Mouse (Mus musculus): ENCODE measurements at regions not wholly inside any gene's neighbourhood (a gene's known extent, or its start where the extent isn't known, plus 50 kb on each side); places are given as distances from the start of the nearest gene placed in this dataset.

DNA sequence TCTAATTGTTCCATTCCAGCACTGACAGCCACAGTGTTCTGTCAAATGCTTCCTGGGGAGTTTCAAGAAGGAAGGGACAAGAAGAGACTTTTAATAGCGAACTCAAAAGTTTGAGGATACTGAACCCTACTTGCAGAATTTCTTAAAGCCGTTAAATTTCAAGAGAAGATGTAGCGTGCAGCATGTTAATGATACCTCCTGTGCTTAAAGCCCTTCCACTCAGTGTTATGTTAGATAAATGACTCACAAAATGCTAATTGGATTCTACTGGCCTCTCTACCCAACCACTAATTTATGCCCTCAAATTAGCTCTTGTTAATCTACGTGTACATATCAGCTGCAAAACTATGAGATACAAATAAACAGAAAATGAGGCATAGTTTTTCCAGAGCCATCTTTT is 541.8 kb upstream of the Cdh20 start:
- no peak for DNase-seq

DNA sequence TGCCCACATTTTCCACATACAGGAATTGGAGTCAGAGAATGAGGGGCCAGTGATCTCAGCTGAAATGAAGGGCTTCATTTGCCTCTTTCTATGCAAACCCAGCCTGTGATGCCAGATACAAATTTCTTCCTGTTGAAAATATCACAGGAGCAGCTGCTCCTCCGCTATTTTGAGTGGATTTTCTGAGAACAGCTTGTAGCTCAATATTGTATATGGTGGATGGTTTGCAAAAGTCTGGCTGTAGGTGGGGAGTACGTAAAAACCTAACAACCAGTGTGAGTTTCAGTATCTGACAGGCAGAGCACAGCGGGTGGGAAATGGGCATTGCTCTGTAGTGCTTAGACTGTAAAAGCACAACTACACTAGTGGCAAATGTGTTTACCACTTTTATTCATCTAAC is 541.4 kb upstream of the Cdh20 start:
- DNase-seq, result no peak

DNA sequence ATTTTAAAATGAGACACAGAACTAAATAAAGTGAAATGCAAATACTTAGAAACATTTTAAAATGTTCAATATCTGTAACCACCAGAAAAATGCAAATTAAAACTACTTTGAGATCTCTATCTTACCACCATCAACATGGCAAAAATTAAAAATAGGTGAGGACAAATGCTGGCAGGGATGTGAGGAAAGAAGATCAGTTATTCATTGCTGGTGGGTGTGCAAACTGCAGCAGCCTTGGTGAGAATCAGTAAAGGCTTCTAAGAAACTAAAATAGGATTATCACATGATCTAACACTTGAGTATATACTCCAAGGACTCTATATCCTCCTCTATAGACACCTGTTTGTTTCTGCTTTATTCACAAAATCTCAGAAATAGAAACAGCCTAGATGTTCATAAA is 526.7 kb upstream of the Cdh20 start:
- DNase-seq, result no peak

DNA sequence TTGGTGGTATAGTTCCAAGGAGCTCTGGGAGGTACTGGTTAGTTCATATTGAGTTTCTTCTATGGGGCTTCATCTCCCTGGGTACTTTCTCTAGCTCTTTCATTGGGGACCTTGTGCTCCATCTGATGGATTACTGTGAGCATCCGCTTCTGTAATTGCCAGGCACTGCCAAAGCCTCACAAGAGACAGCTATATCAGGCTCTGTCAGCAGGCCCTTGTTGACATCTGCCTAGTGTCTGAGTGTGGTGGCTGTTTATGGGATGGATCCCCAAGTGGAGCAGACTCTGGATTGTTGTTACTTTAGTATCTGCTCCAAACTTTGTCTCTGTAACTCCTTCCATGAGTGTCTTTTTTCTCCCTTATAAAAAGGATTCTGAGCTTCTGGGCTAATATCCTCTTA is 502.6 kb upstream of the Cdh20 start:
- DNase-seq, result no peak

DNA sequence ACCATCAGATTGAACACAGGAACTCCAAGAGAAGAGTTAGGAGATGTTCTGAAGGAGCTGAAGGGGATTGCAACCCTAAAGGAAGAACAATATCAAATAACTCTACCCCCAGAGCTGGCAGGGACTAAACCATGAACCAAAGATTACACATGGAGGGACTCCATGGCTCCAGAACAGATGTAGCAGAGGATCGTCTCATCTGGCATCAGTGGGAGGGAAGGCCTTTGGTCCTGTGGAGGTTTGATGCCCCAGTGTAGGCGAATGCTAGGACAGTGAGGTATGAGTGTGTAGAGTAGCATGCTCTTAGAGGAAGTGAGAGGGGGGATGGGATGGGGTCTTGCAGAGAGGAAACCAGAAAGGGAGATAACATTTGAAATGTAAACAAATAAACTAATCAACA is 460.4 kb upstream of the Cdh20 start:
- no peak for DNase-seq

DNA sequence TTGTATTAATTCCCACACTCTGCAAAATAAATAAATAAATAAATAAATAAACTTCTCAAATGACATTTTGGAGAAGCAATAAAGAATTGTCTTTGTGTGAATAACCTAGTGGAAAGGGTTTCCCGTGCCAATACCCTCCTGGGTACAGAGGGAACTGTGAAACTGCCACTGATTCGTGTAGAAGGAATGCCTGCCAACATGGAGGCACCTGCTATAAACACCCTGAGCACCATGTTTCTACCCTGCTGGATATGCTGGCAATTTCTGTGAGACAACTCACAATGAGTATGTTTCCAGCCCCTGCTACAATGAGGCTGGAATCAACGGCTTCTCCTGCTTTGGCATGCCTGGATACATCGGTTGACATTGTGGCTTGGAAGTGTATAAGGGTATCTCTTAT is 456.7 kb upstream of the Cdh20 start:
- peak; percentile 16 to 54 for DNase-seq

DNA sequence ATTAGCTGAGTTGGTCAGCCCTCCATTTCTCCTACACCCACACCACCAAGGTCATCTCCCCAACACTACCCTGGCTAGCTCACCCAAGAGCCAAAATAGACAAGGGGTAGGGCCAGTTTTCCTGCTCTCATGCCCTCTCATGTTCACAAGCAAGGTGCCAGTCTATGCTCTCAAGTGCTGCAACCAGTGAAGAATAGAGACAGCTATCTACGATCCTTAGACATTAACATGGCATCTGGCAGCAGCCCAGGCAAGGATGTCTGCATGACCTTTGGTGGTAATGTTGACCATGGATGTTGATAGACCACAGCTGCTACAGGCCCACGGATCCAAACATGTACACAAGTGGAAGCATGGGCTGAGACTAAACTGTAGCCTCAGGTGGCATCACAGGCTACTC is 453.3 kb upstream of the Cdh20 start:
- DNase-seq, result no peak

DNA sequence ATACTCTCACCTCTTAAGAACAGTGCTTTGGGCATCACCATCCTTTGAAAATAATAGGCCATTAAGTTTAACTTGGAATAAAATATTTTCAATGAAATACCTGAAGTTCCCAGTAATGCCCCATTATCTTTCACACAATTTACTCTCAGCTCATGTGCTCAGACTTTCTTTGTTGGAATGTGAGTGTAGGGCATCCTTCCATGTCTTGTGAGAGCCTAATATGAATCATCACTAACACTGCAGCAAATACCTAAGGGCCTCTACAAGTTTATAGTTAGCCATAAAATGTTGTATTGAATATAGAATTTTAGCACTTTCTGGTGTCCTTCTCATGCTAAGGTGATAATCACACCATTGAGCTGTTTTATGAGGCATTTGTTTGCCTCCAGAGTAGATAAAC is 450.3 kb upstream of the Cdh20 start:
- no peak for DNase-seq

DNA sequence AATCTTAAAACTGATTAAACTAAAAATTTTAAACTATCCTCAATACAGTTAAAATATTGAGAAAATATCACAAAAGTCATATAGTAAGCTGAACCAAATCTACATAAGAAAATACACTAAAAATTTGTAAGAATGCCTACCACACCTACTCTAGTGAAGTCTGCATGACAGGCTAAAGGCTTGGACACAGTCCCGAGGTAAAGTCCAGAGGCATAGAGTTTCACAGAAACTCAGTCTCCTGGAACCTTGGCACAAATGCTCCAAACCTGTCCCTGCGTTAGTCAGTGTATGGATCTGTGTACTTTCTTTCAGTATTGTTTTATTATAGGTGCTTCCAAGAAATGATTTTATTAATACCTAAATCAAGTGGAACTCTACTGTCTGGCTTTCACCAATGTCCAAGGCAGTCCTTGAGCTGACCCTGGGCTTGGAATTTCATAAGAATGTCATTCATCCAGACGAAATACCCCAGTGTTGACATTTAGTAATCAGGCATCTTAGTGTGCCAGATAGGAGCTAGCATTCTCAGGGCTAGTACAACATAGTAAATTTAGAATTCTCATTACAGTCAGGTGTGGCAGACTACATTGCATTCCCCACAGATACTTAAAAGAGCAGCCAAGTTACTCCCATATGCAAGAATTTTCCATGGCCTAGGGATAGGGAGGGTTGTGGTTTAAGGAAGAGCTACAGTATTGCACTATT is 435.5 kb upstream of the Cdh20 start:
- no peak for DNase-seq

DNA sequence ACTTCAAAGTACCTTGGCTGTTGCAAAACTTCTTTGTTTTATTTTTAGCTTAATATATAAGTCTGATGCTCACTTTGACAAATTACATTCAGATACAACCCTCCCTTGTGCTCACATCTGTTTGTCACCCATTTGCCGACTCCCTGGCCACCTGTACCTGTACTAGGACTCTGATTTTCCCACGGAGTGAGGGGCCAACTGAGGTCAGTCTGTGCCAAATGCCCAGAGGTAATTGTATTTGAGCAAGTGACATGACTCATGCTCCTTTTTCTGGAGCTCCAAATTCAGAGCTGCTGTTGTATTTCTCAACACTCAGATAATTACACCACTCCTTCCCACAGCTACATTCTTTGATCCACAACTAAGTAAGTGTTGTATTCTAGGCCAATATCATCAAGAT is 434.8 kb upstream of the Cdh20 start:
- no peak for DNase-seq
